Mouse (Mus musculus) right cerebral cortex, postnatal 14 days (tissue): ENCODE data around the gene Cmss1.

Source experiments
- DNase-seq: peaks from one replicate; pipeline ENCODE4 v3.0.0; 2022

Gene Cmss1

DNA sequence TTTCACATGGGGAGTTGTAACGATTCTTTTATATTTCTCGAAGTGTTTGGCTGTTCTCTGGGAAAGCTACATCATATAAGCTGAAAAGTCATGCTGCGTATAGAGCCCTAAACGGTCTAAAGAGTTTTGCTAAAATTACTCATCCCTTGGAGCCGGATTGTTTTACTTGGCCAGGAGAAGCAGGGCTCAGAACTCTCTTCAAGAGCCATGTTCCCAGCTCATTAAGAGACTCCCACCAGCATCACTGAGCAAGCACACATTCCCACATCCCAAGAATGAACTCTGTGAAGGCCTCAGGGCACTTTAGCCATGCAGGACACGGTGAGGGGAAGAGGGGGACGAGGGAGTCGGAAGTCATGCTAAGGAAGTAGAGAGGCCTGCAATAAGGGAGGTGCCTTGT lies 277.6 kb downstream of the Cmss1 start:
- DNase-seq, result no peak

- DNase-seq, result no peak
Observed at GRCm38 (mm10) chr16:57326996-57327395, 279.7 kb downstream of the Cmss1 start.

- no peak for DNase-seq
Observed at GRCm38 (mm10) chr16:57319284-57320124, 287.2 kb downstream of the Cmss1 start.

DNA sequence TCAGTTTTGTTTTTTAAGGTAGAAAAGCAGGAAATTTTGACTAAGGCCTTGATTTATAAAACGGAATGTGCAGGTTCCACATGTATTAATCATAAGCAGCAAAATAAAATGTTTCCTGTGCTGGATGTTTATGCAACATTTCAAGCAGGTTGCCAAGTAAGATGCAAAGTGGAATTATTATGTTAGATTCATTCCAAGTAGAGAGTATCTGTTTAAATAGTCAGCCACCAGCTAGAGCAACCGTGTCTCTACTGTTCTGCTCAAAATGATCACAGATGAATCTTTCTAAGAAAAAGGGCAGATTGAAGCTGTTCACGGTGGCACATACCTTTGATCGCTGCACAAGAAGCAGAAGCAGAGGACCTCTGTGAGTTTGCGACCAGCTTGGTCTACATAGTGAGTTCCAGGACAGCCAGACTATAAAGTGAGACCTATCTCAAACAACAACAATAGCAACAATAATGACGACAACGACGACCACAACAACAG lies 288.0 kb downstream of the Cmss1 start:
- DNase-seq, result no peak

DNA sequence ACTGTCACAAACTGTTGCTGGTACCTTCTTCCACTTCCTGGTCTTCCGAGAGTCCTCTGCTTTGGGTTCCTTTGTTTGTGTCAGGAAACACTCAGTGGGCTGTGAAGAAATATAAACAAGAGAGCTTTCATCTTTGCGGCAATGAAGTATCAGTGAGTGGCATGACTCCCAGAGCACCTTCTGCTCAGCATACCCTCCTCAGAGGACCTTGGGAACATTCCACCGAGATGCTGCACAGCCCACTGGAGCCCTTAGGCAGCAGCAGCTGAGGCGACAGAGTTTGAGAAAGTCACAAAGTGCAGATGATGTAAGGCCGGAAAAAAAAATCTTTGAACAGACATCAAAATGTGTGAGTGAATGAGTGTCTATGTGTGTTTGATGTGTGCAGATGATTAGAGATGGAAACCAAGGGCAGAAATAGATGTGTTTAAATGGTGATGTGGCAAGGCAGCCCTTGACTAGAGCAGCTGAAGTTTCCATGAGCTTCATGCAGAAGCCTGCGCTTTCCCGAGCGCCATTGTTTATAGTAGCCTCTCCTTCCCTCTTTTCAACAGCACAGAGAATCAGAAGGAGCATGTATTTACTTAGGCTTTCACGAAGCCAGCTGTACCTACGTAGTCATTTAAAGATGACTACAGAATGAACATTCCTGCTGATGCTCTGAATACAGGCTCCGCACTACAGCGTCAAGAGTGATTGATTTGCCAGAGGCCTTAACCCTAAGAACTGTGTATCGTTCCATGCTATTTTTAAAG lies 288.6 kb downstream of the Cmss1 start:
- DNase-seq, result no peak

- no peak for DNase-seq
Observed at GRCm38 (mm10) chr16:57317127-57317526, 289.5 kb downstream of the Cmss1 start.

DNA sequence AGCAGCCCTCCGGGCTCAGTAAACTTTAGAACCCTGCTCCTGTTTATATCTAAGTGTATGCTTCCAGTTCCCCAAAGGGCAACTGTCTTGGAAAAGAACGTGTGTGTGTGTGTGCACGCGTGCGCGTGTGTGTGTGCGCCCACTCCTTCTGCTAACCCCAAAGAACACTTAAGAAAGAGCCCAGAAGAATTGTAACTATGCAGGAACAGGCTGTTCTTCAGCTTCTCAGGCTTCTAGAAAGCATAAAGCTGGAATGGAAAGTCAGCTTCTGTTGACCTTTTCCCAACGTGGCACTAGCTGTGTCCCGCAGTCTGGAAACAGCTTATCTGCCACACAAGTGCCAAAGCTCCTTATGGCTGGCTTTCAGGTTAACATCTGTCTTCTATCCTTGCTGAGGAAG lies 291.6 kb downstream of the Cmss1 start:
- no peak for DNase-seq

GRCm38 (mm10) chr16:57314236-57314635 lies 292.4 kb downstream of the Cmss1 start:
- no peak for DNase-seq

DNA sequence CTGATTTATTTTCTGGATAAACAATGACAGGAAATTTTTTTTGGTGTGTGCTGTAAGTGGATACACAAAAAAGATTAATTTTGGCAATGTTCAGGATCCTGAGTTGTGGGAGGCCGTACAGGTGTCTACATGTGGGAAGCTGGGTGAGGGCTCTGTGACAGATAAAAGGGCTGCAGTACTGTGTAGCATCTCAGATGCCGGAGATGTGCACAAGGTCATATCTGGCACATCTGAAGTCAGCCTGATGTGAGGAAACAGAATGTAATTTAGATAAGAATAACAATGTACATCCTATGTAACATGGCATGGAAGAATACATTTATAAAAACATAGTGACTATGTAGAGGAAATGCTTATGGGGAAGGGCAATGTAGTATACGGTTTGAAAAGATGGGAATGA lies 293.2 kb downstream of the Cmss1 start:
- no peak for DNase-seq

- no peak for DNase-seq
Observed at GRCm38 (mm10) chr16:57312130-57312529, 294.5 kb downstream of the Cmss1 start.

DNA sequence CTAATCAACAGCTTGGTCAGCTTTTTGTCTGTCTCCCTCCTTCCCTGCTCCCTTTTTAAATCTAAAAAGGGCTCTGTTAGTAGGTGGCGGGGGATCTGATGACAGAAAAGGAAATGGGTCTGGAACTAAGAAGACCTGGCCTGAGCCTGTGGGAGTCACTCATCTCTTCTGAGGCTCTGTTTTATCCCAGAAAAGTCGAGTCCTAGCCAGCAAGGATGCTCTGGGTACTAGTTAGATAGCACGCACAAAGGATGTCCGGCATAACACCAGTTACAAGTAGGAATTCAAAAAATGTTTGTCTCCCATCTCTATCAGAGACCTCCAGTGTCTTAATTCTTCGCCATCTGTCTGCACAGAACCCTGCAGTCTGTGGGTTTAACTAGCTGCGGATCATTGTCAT lies 301.2 kb downstream of the Cmss1 start:
- DNase-seq, result no peak

GRCm38 (mm10) chr16:57303716-57304115 lies 302.9 kb downstream of the Cmss1 start:
- DNase-seq, result no peak

DNA sequence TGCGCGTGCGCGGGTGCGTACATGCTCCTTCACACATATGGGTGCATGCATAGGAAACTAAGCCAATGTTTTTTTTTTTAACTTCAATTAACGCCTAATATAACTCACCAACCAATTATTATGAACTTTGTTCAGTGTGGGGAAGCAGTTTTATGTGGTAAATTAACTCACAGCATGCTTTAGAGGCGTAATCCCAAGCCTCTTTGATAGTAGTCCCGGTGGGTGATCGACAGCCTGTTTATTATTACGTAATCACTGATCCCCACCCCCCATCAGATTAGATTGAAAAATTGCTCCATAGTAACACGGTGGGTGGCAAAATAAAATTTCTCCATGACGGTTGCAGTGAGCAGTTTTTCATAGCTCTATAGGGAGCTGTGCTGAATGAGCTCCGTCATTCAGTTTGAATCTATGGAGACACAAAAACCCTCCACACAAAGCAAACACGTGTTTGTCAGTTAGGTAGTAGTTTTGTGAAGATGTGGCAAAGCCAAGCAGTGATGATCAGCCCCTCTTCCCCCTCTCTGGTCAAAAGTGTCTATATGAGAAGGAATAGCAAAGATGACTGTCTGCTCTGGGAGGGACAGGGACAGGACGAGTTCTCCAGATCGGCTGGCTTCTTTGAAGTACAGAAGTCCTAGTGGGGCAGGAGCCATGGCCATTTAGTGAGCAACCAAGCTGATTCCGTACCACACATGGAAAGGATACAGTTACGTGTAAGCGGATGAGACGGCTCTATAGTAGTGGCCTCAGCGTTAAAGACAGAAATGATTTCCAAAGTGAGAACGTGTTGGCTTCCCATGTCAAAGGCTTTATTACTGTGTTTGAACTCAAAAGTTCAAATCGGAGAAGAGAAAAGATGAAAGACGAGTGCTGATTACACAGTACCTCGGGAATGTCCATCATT lies 303.6 kb downstream of the Cmss1 start:
- DNase-seq, result no peak

DNA sequence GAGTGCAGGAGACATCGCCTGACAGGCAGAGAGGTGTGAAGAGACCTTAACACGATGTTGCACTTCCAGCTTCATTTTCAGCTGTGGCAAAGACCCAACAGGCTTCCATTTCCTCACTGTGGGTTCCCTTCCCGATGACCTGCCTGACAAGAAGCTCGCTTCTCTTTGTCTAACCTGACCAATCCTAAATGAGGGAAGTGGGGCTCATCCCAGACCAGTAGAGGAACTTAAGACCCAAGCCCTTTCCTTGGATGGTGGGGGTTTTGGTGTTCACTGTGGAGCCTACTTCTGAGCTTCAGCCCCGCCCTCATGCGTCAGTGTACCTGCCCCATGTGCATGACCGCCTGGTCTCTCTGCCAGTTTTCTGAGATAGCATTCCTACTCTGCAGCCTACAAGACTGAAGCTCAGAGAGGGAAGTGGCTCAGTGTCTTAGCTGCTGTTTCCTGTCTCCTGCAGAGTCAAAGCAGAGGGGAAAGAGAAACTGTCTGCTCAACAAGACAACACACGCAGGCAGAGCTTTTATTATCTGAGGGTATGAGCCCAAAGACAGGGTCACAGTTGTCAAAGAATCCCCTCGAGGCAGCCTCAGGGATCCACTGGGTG lies 305.1 kb downstream of the Cmss1 start:
- no peak for DNase-seq

DNA sequence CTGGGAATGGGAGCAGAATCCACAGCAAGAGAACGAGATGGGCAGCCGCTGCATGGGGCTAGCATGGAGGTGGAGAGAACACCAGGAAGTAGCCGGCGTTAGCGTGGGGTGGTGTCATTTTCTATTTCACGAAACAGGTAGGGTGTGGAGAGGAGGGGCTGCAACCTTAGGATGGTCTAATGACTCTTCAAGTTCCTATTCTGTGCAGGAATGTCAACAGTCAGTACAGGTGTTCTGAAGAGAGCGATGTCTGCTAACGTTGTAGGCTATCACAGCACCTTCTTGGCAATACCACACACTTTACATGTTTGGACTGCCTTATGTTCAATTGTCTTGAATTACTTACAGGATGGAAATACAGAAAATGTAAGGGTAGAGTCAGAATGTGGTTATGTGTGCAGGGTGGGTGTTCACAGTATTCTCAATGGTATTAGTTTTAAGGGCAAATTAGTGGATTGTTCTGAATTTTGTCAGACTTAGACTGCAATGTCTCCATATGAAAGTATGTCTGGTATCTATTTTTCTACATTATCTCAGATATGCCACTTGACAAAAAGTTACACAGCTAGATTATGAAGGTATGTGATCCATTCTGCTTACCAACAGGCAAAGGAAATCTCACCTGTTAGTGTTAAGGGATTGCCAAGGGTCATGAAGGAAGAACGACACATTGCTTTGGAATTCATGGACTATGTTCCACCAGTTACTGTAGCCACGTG lies 311.3 kb downstream of the Cmss1 start:
- DNase-seq, result no peak

DNA sequence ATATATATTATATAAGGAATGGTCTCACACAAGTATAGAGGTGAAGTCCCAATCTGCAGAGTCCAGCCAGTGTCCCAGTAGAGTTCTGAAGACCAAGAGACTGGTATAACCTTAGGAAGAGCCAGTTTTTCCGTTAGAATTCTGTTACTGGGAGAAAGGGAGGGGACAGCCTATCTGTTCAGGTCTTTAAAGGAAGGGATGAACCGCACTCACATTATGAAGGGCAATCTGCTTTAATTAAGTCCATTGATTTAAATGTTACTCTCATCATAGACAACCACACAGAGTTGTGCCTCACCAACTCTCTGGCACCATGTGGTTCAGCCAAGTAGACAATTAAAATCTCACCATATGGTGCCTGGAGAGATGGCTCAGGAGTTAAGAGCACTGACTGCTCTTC lies 313.9 kb downstream of the Cmss1 start, which contains the start of gene Tmem30c:
TSS of gene Tmem30c (minus strand) at position 101 of the 400 bp plus-strand sequence.
- DNase-seq, result no peak

GRCm38 (mm10) chr16:57292296-57292695 lies 314.4 kb downstream of the Cmss1 start:
- DNase-seq, result no peak

DNA sequence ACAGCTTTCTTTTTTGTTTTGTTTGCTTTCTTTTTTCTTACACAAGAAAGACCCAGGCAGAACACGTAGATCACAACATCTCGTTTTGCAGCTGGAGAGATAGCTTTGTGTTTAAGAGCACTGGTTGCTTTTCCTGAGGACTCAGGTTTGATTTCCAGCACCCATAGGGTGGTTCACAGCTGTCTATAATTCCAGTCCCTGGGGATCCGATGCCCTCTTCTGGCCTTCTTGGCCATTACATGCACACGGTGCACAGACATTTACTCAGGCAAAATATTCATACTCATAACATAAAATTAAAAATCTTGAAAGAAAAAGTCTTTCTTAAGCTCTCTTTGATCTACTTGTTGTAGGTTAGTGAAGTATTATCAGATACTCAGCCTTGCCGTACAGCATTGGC lies 315.0 kb downstream of the Cmss1 start:
- no peak for DNase-seq

DNA sequence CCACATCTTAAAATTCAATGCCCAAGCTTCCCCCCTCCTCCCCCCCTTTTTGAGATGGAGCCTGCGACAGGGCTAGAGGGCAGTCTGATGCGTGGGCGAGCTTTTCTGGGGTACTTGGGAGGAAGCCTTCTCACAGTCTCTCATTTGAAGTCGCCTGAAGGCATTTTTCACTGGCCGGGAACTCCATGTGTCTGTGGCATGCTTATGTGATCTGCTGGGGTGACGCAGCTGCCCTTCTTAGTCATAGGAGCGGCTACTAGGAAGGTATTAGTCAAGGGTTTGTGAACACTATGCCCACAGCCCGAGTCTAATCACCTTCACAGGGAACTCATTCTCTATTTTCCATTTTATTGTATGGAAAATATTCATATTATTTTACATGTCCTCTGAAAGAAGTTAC lies 325.2 kb downstream of the Cmss1 start:
- DNase-seq, result no peak

DNA sequence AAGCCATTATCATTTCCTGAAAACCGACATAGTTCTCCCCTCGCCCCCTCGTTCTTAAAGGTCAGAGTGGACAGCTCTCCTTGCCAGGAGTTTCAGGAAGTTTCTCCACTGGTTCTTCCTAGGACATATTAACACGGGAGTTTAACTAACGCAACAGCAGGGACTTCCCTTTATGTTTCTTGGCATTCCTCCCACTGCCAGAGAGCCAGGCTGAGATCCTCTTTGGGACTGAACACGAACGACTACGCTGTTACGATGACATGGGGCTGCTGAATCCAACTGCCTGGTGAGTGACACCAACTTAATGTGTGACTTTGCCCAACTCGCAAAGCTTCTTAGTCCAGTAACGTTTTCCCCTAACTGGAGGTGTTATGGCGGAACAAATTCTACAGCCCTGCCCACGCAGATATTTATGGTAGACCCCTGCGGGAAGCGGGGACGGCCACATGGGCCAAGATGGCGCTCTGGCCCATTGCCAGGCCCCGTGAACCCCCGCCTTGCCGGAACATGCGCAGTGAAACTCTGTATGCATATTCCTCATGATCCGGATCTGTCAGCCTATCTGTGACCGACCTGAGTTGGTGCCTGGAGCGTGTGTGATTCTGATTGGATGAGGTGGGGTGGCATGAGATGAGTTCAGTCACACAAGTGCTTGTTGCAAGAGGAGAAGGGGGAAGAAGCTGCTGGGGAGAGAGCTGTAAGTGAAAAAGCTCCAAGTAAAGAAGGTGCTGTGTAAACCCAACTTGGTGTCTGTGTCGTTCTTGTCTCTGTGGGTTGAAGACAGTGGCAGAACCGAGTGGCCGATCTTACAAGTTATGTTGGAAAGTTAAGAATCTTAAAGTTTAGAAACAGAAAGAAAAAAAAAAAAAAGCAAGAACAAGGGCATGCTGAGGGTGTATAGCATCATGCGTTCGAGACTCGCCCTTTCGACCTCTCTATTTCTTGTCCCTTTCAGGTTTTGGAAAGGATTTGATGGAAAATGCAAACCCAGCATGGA lies 326.1 kb downstream of the Cmss1 start:
- DNase-seq, result peak; percentile 30
